Mouse (Mus musculus): ENCODE measurements around the gene Rhbdd3. TPM values are rescaled to one million over a fixed set of nuclear protein-coding genes. Genes with fewer than 3 reads are reported as not detected.

The Rhbdd3 gene
- polyA plus RNA-seq, 1 experiment: 32.3 TPM

GRCm38 (mm10) chr11:5089147-5089546 is 9.6 kb upstream of the Rhbdd3 start:
- Histone ChIP-seq H3K27ac (ENCODE audit: insufficient read depth, low read length) (no peak overlapping the region), H3K4me1 (ENCODE audit: control insufficient read depth, insufficient read depth, low read length) (no peaks in the 10 kb centered on the region; the same call in 1 of the 2 replicates), H3K4me3 (ENCODE audit: insufficient read depth, low read length) (no peak overlapping the region)
- TF ChIP-seq CTCF (IDR thresholded peaks at IDR 0.05; ENCODE audit: extremely low read depth, insufficient read depth, low read length): no peak
- TF ChIP-seq POLR2A (IDR thresholded peaks at IDR 0.05; ENCODE audit: extremely low read depth, insufficient read depth, low read length): no peak

- H3K27ac ChIP-seq (ENCODE audit: insufficient read depth, low read length): no peak overlapping the region
- H3K4me1 ChIP-seq (ENCODE audit: control insufficient read depth, insufficient read depth, low read length): no peaks in the 10 kb centered on the region; the same call in 1 of the 2 replicates
- H3K4me3 ChIP-seq (ENCODE audit: insufficient read depth, low read length): no peak overlapping the region
- TF ChIP-seq POLR2A (IDR thresholded peaks at IDR 0.05; ENCODE audit: extremely low read depth, insufficient read depth, low read length) (no peak), CTCF (IDR thresholded peaks at IDR 0.05; ENCODE audit: extremely low read depth, insufficient read depth, low read length) (peak; percentile 13; the same call in 1 of the 2 replicates)
These were observed 7.0 kb upstream of the Rhbdd3 start for GRCm38 (mm10) chr11:5091706-5092105.

- no peak for TF ChIP-seq POLR2A (IDR thresholded peaks at IDR 0.05; ENCODE audit: extremely low read depth, insufficient read depth, low read length)
- TF ChIP-seq CTCF (IDR thresholded peaks at IDR 0.05; ENCODE audit: extremely low read depth, insufficient read depth, low read length): no peak
- Histone ChIP-seq H3K4me1 (ENCODE audit: control insufficient read depth, insufficient read depth, low read length) (peaks cover 4% of the 10 kb centered on the region; the same call in 1 of the 2 replicates), H3K4me3 (ENCODE audit: insufficient read depth, low read length) (no peak overlapping the region), H3K27ac (ENCODE audit: insufficient read depth, low read length) (no peak overlapping the region)
These were observed 2.8 kb upstream of the Rhbdd3 start for GRCm38 (mm10) chr11:5095877-5096276.

GRCm38 (mm10) chr11:5096480-5097020 is 2.2 kb upstream of the Rhbdd3 start:
- Histone ChIP-seq H3K27ac (ENCODE audit: insufficient read depth, low read length) (no peak overlapping the region), H3K4me3 (ENCODE audit: insufficient read depth, low read length) (no peak overlapping the region), H3K4me1 (ENCODE audit: control insufficient read depth, insufficient read depth, low read length) (peaks cover 4% of the 10 kb centered on the region; the same call in 1 of the 2 replicates)

GRCm38 (mm10) chr11:5098035-5098735 is 541 bp upstream of the Rhbdd3 start:
- 0 out of 2 replicates have a peak, but pooled peaks have one; percentile 39 for TF ChIP-seq POLR2A (IDR thresholded peaks at IDR 0.05; ENCODE audit: extremely low read depth, insufficient read depth, low read length)
- TF ChIP-seq CTCF (IDR thresholded peaks at IDR 0.05; ENCODE audit: extremely low read depth, insufficient read depth, low read length): no peak
- peak overlapping the region; percentile 98 for H3K27ac ChIP-seq (ENCODE audit: insufficient read depth, low read length)
- peaks cover 4% of the 10 kb centered on the region; the same call in 1 of the 2 replicates for H3K4me1 ChIP-seq (ENCODE audit: control insufficient read depth, insufficient read depth, low read length)

More at GRCm38 (mm10) chr11:5096480-5097020, 2.2 kb upstream of the Rhbdd3 start:
- TF ChIP-seq CTCF (IDR thresholded peaks at IDR 0.05; ENCODE audit: extremely low read depth, insufficient read depth, low read length) (no peak), POLR2A (IDR thresholded peaks at IDR 0.05; ENCODE audit: extremely low read depth, insufficient read depth, low read length) (no peak)

GRCm38 (mm10) chr11:5099576-5100183 is 954 bp downstream of the Rhbdd3 start:
- Histone ChIP-seq H3K4me3 (ENCODE audit: insufficient read depth, low read length) (peak overlapping the region; percentile 61), H3K27ac (ENCODE audit: insufficient read depth, low read length) (peak overlapping the region; percentile 72), H3K4me1 (ENCODE audit: control insufficient read depth, insufficient read depth, low read length) (peaks cover 4% of the 10 kb centered on the region; the same call in 1 of the 2 replicates)
- TF ChIP-seq POLR2A (IDR thresholded peaks at IDR 0.05; ENCODE audit: extremely low read depth, insufficient read depth, low read length) (peak; percentile 91), CTCF (IDR thresholded peaks at IDR 0.05; ENCODE audit: extremely low read depth, insufficient read depth, low read length) (no peak)

More at GRCm38 (mm10) chr11:5098035-5098735, 541 bp upstream of the Rhbdd3 start:
- peak overlapping the region; percentile 61 for H3K4me3 ChIP-seq (ENCODE audit: insufficient read depth, low read length)

- no peak overlapping the region for H3K27ac ChIP-seq (ENCODE audit: insufficient read depth, low read length)
- peaks cover 4% of the 10 kb centered on the region; the same call in 1 of the 2 replicates for H3K4me1 ChIP-seq (ENCODE audit: control insufficient read depth, insufficient read depth, low read length)
- TF ChIP-seq CTCF (IDR thresholded peaks at IDR 0.05; ENCODE audit: extremely low read depth, insufficient read depth, low read length): no peak
- no peak for TF ChIP-seq POLR2A (IDR thresholded peaks at IDR 0.05; ENCODE audit: extremely low read depth, insufficient read depth, low read length)
- peak overlapping the region; percentile 61 for H3K4me3 ChIP-seq (ENCODE audit: insufficient read depth, low read length)
These were observed 1.6 kb downstream of the Rhbdd3 start for GRCm38 (mm10) chr11:5100283-5100682.

- Histone ChIP-seq H3K4me3 (ENCODE audit: insufficient read depth, low read length) (no peak overlapping the region; the same call in 1 of the 2 replicates), H3K4me1 (ENCODE audit: control insufficient read depth, insufficient read depth, low read length) (peaks cover 4% of the 10 kb centered on the region; the same call in 1 of the 2 replicates), H3K27ac (ENCODE audit: insufficient read depth, low read length) (no peak overlapping the region)
- no peak for TF ChIP-seq CTCF (IDR thresholded peaks at IDR 0.05; ENCODE audit: extremely low read depth, insufficient read depth, low read length)
- TF ChIP-seq POLR2A (IDR thresholded peaks at IDR 0.05; ENCODE audit: extremely low read depth, insufficient read depth, low read length): no peak
These were observed 2.1 kb downstream of the Rhbdd3 start for GRCm38 (mm10) chr11:5100801-5101200.

- peaks cover 4% of the 10 kb centered on the region; the same call in 1 of the 2 replicates for H3K4me1 ChIP-seq (ENCODE audit: control insufficient read depth, insufficient read depth, low read length)
- TF ChIP-seq POLR2A (IDR thresholded peaks at IDR 0.05; ENCODE audit: extremely low read depth, insufficient read depth, low read length) (no peak), CTCF (IDR thresholded peaks at IDR 0.05; ENCODE audit: extremely low read depth, insufficient read depth, low read length) (no peak)
- H3K27ac ChIP-seq (ENCODE audit: insufficient read depth, low read length): no peak overlapping the region
- no peak overlapping the region for H3K4me3 ChIP-seq (ENCODE audit: insufficient read depth, low read length)
These were observed 2.9 kb downstream of the Rhbdd3 start for GRCm38 (mm10) chr11:5101641-5102040.

Data from cortical plate, adult 2 months (tissue).